Mouse (Mus musculus) CD4-positive, CD25-positive, alpha-beta regulatory T cell, adult 4 months (primary cell): ENCODE results near the gene Shd. TPM values are rescaled to one million over a fixed set of nuclear protein-coding genes. Genes with fewer than 3 reads are reported as not detected.

Experiments
- ATAC-seq: one replicate; pipeline ENCODE4 v1.8.0; 2017
- polyA plus RNA-seq, 2 experiments: library from polyadenylated mRNA; unstranded; fragments of 100-300 nt; shearing (Covaris generic); gene quantifications; one replicate each; pipeline ENCODE4 v1.2.1; 2017

Gene Shd
- polyA plus RNA-seq, 2 experiments from 2014 or later: not detected

- ATAC-seq: no peak
These were observed 10.1 kb upstream of the Shd start for GRCm38 (mm10) chr17:55959946-55960740.

GRCm38 (mm10) chr17:55960791-55961190 lies 9.5 kb upstream of the Shd start:
- no peak for ATAC-seq

GRCm38 (mm10) chr17:55961631-55962030 lies 8.6 kb upstream of the Shd start:
- no peak for ATAC-seq

- no peak for ATAC-seq
These were observed 7.1 kb upstream of the Shd start for GRCm38 (mm10) chr17:55963171-55963570.

GRCm38 (mm10) chr17:55964496-55964895 lies 5.8 kb upstream of the Shd start:
- no peak for ATAC-seq

- ATAC-seq: no peak
These were observed 5.3 kb upstream of the Shd start for GRCm38 (mm10) chr17:55964996-55965395.

GRCm38 (mm10) chr17:55967186-55967585 lies 3.1 kb upstream of the Shd start:
- no peak for ATAC-seq

- ATAC-seq: no peak
These were observed 2.1 kb upstream of the Shd start for GRCm38 (mm10) chr17:55968210-55968609.

GRCm38 (mm10) chr17:55969560-55969959 lies 707 bp upstream of the Shd start:
- ATAC-seq: no peak

GRCm38 (mm10) chr17:55971453-55971852 lies 1.2 kb downstream of the Shd start:
- no peak for ATAC-seq

- peak; percentile 94 for ATAC-seq
These were observed 6.1 kb downstream of the Shd start for GRCm38 (mm10) chr17:55976255-55976862.

GRCm38 (mm10) chr17:55977301-55977700 lies 7.0 kb downstream of the Shd start:
- ATAC-seq: no peak

- ATAC-seq: no peak
These were observed 16.0 kb downstream of the Shd start, which contains the start of gene Fsd1 for GRCm38 (mm10) chr17:55986030-55986961. TSS of gene Fsd1 (plus strand) at chr17:55986509.

GRCm38 (mm10) chr17:55990278-55990898 lies 20.1 kb downstream of the Shd start:
- ATAC-seq: no peak

GRCm38 (mm10) chr17:55996007-55996406 lies 25.7 kb downstream of the Shd start:
- ATAC-seq: no peak

GRCm38 (mm10) chr17:55999794-56000499 lies 29.7 kb downstream of the Shd start:
- no peak for ATAC-seq

GRCm38 (mm10) chr17:56003000-56003399 lies 32.7 kb downstream of the Shd start:
- no peak for ATAC-seq

GRCm38 (mm10) chr17:56005415-56006061 lies 35.3 kb downstream of the Shd start, which contains the start of the genes Stap2 and Mpnd:
TSS of gene Stap2 (minus strand) at chr17:56005584.
TSS of gene Mpnd (plus strand) at chr17:56005711.
- no peak for ATAC-seq

- no peak for ATAC-seq
These were observed 36.7 kb downstream of the Shd start for GRCm38 (mm10) chr17:56006956-56007355.

- peak; percentile 3 for ATAC-seq
These were observed 37.4 kb downstream of the Shd start for GRCm38 (mm10) chr17:56007444-56008355.
